Mouse (Mus musculus) testis, postnatal 14 days (tissue): ENCODE results near the gene Pls3.
A peak's percentile ranks its signal among the peaks of the same experiment; 100 is the strongest.

Source experiments
- DNase-seq: peaks from one replicate; pipeline ENCODE4 v3.0.0; 2021; ENCODE audit warnings: low spot score

The Pls3 gene

GRCm38 (mm10) chrX:75874332-75875291 lies at the start of gene Pls3:
TSS of gene Pls3 (minus strand) at chrX:75875182.
- DNase-seq, result peak; percentile 89

- DNase-seq, result peak; percentile 3
These were observed 20.7 kb upstream of the Pls3 start for GRCm38 (mm10) chrX:75895716-75896115.

GRCm38 (mm10) chrX:75875566-75875965 lies 584 bp upstream of the Pls3 start:
- peak; percentile 3 for DNase-seq

GRCm38 (mm10) chrX:75873813-75874212 lies 1.2 kb downstream of the Pls3 start:
- DNase-seq, result peak; percentile 2

- DNase-seq, result no peak
These were observed 1.7 kb downstream of the Pls3 start for GRCm38 (mm10) chrX:75873253-75873652.

GRCm38 (mm10) chrX:75871855-75872254 lies 3.1 kb downstream of the Pls3 start:
- no peak for DNase-seq

GRCm38 (mm10) chrX:75861715-75862114 lies 13.3 kb downstream of the Pls3 start:
- DNase-seq, result no peak

GRCm38 (mm10) chrX:75854294-75854693 lies 20.7 kb downstream of the Pls3 start:
- no peak for DNase-seq

GRCm38 (mm10) chrX:75844290-75844689 lies 30.7 kb downstream of the Pls3 start:
- DNase-seq, result no peak

- peak; percentile 4 for DNase-seq
These were observed 32.1 kb downstream of the Pls3 start for GRCm38 (mm10) chrX:75842835-75843234.

- no peak for DNase-seq
These were observed 32.9 kb downstream of the Pls3 start for GRCm38 (mm10) chrX:75842120-75842519.

GRCm38 (mm10) chrX:75840263-75840662 lies 34.7 kb downstream of the Pls3 start:
- no peak for DNase-seq

GRCm38 (mm10) chrX:75834836-75835235 lies 40.1 kb downstream of the Pls3 start:
- no peak for DNase-seq

- no peak for DNase-seq
These were observed 40.7 kb downstream of the Pls3 start for GRCm38 (mm10) chrX:75834286-75834685.

GRCm38 (mm10) chrX:75833006-75833641 lies 41.9 kb downstream of the Pls3 start:
- no peak for DNase-seq

- DNase-seq, result no peak
These were observed 45.1 kb downstream of the Pls3 start for GRCm38 (mm10) chrX:75829867-75830255.

- DNase-seq, result no peak
These were observed 45.6 kb downstream of the Pls3 start for GRCm38 (mm10) chrX:75829240-75829866.

GRCm38 (mm10) chrX:75818647-75819271 lies 56.2 kb downstream of the Pls3 start:
- DNase-seq, result no peak

GRCm38 (mm10) chrX:75814958-75815357 lies 60.0 kb downstream of the Pls3 start:
- DNase-seq, result no peak

GRCm38 (mm10) chrX:75814123-75814522 lies 60.9 kb downstream of the Pls3 start:
- no peak for DNase-seq

- DNase-seq, result no peak
These were observed 78.4 kb downstream of the Pls3 start for GRCm38 (mm10) chrX:75796583-75796982.

GRCm38 (mm10) chrX:75779796-75780195 lies 95.2 kb downstream of the Pls3 start:
- DNase-seq, result no peak
